Mouse (Mus musculus): Measurements from ENCODE around the gene Enthd1.

- no peak for TF ChIP-seq TCF12 (IDR thresholded peaks at IDR 0.05; ENCODE audit: insufficient read depth, poor library complexity, severe bottlenecking)
- TF ChIP-seq POLR2A (IDR thresholded peaks at IDR 0.05; ENCODE audit: insufficient read length, low read depth) = no peak
- TF ChIP-seq POLR2AphosphoS2 (IDR thresholded peaks at IDR 0.05; ENCODE audit: insufficient read length, low read depth) = no peak
- TF ChIP-seq USF1 (IDR thresholded peaks at IDR 0.05; ENCODE audit: low read depth) = no peak
These were observed 79.4 kb downstream of the Enthd1 start for GRCm38 (mm10) chr15:80485601-80486000.
